Mouse (Mus musculus) cerebellum, adult 2 months (tissue): ENCODE data around the gene Degs2. TPM values are rescaled to one million over a fixed set of nuclear protein-coding genes. Genes with fewer than 3 reads are reported as not detected.

Experiments
- DNase-seq, 2 experiments: peaks; one replicate each; pipeline ENCODE4 v3.0.0; 2021
- H3K27ac ChIP-seq: fragments of 200-500 bp; 2 replicates; pipeline ENCODE4 v1.5.1; 2012; ENCODE audit warnings: low read length, control low read depth, inconsistent platforms; ENCODE audit not compliant: insufficient read depth
- H3K27me3 ChIP-seq: fragments of 200-500 bp; 2 replicates; pipeline ENCODE4 v1.6.1; 2012; ENCODE audit warnings: inconsistent platforms, mild to moderate bottlenecking, low read length, moderate library complexity; ENCODE audit not compliant: control insufficient read depth, insufficient read depth
- H3K4me1 ChIP-seq: fragments of 200-500 bp; 2 replicates; pipeline ENCODE4 v1.6.1; 2011; ENCODE audit warnings: low read length; ENCODE audit not compliant: control insufficient read depth, insufficient read depth
- H3K4me3 ChIP-seq: fragments of 200-500 bp; replicated peaks from 2 replicates; pipeline ENCODE3; 2011; ENCODE audit warnings: mild to moderate bottlenecking, low read depth, low read length, control low read depth; ENCODE audit not compliant: insufficient read depth
- CTCF ChIP-seq: fragments of 200-500 bp; IDR thresholded peaks from 2 replicates; pipeline ENCODE4 v1.5.1; 2011; ENCODE audit warnings: low read depth, mild to moderate bottlenecking, control low read depth, low read length, moderate library complexity, borderline replicate concordance; ENCODE audit not compliant: insufficient read depth
- POLR2A ChIP-seq: fragments of 200-500 bp; IDR thresholded peaks from 2 replicates; pipeline ENCODE4 v1.6.1; 2011; ENCODE audit warnings: low read length, control low read depth, borderline replicate concordance; ENCODE audit not compliant: insufficient read depth
- WGBS: fragments of 180-500 bp; shearing (Covaris S2); methylation state at CpG from one replicate; pipeline ENCODE4 v1.1.7; 2018; 5-methylcytosine and 5-hydroxymethylcytosine counted together
- polyA plus RNA-seq: library from polyadenylated mRNA; depleted of rRNA; stranded (reverse); fragments of >200 nt; gene quantifications from 2 replicates; pipeline ENCODE4 v1.2.3, GENCODE M21; 2012; rRNA removed

Gene Degs2
- polyA plus RNA-seq, 1 experiment: 8.3 TPM

DNA sequence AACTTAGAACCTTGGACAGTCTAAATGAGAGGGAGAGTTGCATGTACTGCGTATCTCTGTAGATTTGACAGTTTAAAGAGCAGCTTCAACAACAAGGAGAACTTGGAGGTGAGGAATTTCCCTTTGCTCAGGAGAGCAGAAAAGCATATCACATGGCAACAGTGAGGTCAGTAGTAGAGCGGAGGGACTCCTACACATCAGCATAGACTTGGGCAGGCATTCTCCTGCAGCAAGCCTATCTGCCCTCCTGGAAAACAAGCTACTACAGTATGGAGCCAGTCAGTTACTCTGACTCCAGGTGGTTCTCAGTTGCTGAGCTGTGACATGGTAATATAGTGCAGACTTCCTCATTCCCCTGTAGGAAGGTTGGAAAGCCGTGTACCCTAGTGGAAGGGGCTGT is 60.1 kb downstream of the Degs2 start:
- Histone ChIP-seq H3K27me3 (no peaks in the 10 kb centered on the region), H3K27ac (no peak overlapping the region), H3K4me3 (no peak overlapping the region), H3K4me1 (no peaks in the 10 kb centered on the region)
- WGBS: 98% methylated on average over 3 of the region's 3 CpGs
- no peak for DNase-seq
- TF ChIP-seq POLR2A (no peak), CTCF (no peak)

DNA sequence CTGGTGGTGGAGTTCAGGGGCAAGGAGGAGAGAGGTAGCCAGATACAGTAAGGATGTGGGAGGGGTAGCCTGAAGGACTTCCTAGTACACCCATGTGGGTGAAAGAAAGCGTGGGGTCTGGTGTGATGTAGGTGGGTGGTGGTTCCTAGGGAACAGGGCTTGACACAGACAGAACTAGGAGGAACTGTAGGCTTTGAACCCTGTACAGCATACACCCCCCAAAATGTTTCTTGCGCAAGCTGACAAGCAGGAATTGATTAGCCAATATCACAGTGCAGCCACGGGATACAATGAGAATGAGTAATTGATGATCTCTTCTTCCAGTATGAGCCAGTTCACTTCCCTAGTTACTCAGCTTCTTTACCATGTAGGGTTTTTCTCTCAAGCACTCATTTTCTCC is 63.0 kb downstream of the Degs2 start:
- no peak for DNase-seq
- Histone ChIP-seq H3K4me1 (no peaks in the 10 kb centered on the region), H3K27me3 (no peaks in the 10 kb centered on the region), H3K4me3 (no peak overlapping the region), H3K27ac (no peak overlapping the region)
- no peak for TF ChIP-seq POLR2A
- no peak for TF ChIP-seq CTCF
- WGBS: 98% methylated on average over 3 of the region's 3 CpGs

DNA sequence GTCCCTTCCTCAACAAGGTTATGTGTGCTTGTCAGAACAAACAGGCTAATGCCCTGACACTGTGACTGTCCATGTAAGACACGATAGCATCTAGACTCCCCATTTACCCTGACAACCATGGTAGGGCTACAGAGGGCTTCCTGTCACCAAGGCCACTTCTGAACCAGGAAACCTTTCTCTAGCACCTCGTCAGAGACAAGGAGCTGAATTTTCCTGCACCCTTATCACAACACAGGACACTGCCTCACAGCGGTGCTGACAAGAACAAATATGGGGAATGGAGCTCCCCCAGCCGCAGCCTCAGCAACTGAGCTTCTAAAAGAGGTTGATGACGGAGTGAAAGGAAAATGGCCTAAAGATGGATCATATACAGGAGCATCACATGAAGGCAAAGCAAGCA is 64.7 kb downstream of the Degs2 start:
- Histone ChIP-seq H3K4me1 (no peaks in the 10 kb centered on the region), H3K27ac (no peak overlapping the region), H3K4me3 (no peak overlapping the region), H3K27me3 (no peaks in the 10 kb centered on the region)
- 93% methylated on average over 5 of the region's 5 CpGs for WGBS
- TF ChIP-seq POLR2A: no peak
- TF ChIP-seq CTCF: no peak
- no peak for DNase-seq

DNA sequence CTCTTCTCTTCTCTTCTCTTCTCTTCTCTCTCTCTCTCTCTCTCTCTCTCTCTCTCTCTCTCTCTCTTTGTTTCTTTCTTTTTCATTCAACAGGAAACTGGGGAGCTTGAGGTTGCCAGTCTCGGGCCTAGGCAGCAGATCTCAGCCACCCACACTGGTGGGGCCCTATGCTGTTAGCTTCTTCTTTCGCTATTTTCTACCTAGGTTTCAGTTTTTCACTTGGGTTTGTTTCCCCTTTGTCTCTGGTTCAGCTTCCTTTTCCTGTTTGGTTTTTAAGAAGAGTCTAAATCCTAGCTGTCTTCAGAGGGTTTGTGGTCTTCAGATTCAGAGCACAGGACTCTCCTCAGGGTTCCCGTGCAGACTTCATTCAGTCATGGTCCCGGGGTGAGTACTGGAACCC is 66.6 kb downstream of the Degs2 start:
- Histone ChIP-seq H3K4me1 (no peaks in the 10 kb centered on the region), H3K27ac (no peak overlapping the region), H3K4me3 (no peak overlapping the region), H3K27me3 (no peaks in the 10 kb centered on the region)
- no peak for DNase-seq
- WGBS: 94% methylated on average over 4 of the region's 4 CpGs
- TF ChIP-seq CTCF (no peak), POLR2A (no peak)

DNA sequence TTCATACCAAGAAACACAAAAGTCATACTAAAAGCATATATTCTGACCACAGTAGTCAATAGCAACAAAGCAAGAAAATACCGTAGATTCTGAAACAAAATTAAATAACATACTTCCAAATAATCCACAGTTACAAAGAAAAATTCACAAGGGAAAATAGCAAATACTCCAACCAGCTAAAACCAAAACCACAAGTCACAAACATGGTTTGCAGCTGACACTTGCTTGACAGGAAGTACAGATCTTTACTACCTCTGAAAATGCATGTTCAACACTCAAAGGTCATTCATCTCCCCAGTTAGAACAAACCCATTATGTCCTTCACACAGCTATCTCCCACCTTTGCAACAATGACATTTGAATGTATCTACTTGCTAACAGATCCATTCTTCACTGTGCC is 68.1 kb downstream of the Degs2 start:
- Histone ChIP-seq H3K27me3 (no peaks in the 10 kb centered on the region), H3K4me3 (no peak overlapping the region), H3K27ac (no peak overlapping the region), H3K4me1 (no peaks in the 10 kb centered on the region)
- TF ChIP-seq CTCF (no peak), POLR2A (no peak)
- 98% methylated on average over 1 of the region's 1 CpGs for WGBS
- DNase-seq: no peak

DNA sequence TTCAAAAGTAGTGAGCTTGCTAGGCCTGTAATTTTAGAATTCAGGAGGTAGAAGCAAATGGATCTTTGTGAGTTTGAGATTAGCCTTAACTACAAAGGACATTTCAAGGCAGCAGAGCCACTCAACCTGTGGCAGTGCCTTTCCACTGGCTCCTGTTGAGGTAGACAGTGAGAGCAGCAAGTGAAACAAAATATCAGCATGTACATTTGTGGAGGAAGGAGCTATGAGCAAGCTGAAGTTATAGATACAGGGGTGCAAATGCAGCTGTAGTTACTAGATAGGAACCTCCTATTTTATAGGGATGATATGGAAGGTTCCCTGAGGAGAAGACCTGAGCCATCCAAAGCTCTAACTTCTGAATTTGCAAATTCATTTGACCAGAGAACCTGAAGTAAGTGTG is 69.6 kb downstream of the Degs2 start:
- Histone ChIP-seq H3K4me3 (no peak overlapping the region), H3K4me1 (no peaks in the 10 kb centered on the region), H3K27ac (no peak overlapping the region), H3K27me3 (no peaks in the 10 kb centered on the region)
- TF ChIP-seq CTCF (no peak), POLR2A (no peak)
- no peak for DNase-seq

DNA sequence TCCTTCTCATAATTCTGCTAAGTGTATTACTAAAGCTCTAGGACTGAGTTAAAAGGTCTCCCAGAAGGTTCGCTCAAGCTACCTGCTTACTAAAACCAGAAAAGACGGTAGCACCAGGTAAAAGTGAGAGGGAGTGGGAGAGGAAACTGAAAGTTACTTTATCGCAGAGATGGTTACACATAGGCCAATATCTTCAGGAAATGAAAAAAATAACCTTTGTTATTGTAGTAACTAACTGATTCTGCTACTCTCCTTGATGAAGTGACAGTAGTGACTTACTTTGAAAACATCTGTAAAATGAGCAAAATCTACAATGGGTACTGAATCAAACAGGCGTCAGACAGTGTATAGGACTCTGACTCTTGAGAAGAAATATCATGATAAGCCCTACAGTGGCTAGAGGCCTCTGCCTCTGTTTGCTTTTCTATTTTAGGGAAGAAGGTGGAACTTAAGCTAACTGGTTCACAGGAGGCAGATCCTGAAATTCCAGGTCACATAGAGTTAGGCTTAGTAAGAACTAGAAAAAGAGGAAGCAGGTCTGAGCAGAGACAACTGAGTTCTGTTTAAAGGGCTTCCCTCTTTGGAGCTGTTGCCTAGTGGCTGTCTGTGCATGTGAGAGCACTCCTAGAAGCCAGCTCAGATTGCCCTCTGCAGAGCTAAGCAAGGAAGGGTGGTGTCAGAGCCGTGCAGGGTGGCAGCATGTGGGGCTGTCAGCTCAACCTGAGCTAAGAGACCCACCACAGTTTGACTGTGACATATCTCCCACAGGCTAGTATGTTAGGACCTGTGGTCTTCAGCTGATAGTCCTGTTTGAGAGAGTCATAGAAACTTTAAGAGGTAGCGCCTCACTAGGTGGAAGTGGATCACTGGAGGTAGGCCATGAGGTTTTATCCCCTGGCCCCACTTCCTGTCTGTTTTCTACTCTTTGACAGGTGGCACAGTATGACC is 71.1 kb downstream of the Degs2 start:
- H3K27ac ChIP-seq: no peak overlapping the region
- H3K4me1 ChIP-seq: no peaks in the 10 kb centered on the region
- no peaks in the 10 kb centered on the region for H3K27me3 ChIP-seq
- 89% methylated on average over 6 of the region's 6 CpGs for WGBS
- no peak for DNase-seq
- TF ChIP-seq POLR2A (no peak), CTCF (no peak)
- H3K4me3 ChIP-seq: no peak overlapping the region

DNA sequence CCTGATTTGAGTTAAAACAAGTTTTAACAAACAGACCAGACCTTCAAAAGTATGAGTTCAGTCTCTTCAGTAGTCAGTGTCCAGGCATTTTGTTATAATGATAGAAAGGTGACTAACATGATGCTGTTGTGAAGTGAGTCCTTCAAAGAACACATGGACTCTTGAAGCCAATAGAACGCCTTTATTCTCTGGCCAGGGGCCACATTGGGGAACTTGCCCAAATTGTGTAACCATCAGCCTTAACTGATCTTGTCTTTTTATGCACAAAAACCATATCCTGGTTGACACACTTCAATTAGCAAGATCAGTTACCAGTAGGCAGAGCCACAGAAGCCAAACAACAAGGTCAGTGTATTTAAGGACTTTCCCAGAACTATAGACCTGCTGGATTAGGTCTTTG is 72.6 kb downstream of the Degs2 start:
- TF ChIP-seq POLR2A: no peak
- DNase-seq: no peak
- Histone ChIP-seq H3K4me3 (no peak overlapping the region), H3K27ac (no peak overlapping the region), H3K27me3 (no peaks in the 10 kb centered on the region), H3K4me1 (no peaks in the 10 kb centered on the region)
- 89% methylated on average over 1 of the region's 1 CpGs for WGBS

Other genes starting within 250 kb of the Degs2 start
- 110 and 118 TPM in 2 replicates for gene Evl, start 147.6 kb downstream of the Degs2 start, polyA plus RNA-seq
- gene Yy1, start 90.7 kb upstream of the Degs2 start, polyA plus RNA-seq: 23.9 and 26.3 TPM in 2 replicates
- 42.4 and 43.4 TPM in 2 replicates for gene Slc25a29, start 133.6 kb upstream of the Degs2 start, polyA plus RNA-seq
- 9.8 and 12.5 TPM in 2 replicates for gene Slc25a47, start 133.7 kb upstream of the Degs2 start, polyA plus RNA-seq
- gene Wdr25, start 191.3 kb upstream of the Degs2 start, polyA plus RNA-seq: 14.6 and 16.0 TPM in 2 replicates
- 120 and 128 TPM in 2 replicates for gene Wars, start 191.9 kb upstream of the Degs2 start, polyA plus RNA-seq